Mouse (Mus musculus) forebrain, postnatal 0 days (tissue): ENCODE measurements at regions not wholly inside any gene's neighbourhood (a gene's known extent, or its start where the extent isn't known, plus 50 kb on each side); places are given as distances from the start of the nearest gene placed in this dataset.

ENCODE experiments used
- ATAC-seq: fragments of 200-750 bp; cut with Nextera tagmentation; 2 replicates; pipeline ENCODE4 v1.8.0; 2017; ENCODE audit warnings: mild to moderate bottlenecking, moderate library complexity
- DNase-seq: peaks from one replicate; pipeline ENCODE4 v3.0.0-alpha.2; 2015
- H3K27ac ChIP-seq: fragments of 300-500 bp; sonication (generic); 2 replicates; pipeline ENCODE4 v1.5.1; 2014; ENCODE audit warnings: low read depth, mild to moderate bottlenecking, antibody characterized with exemption, low read length, moderate library complexity, mixed read lengths
- H3K27me3 ChIP-seq: fragments of 300-500 bp; sonication (generic); 2 replicates; pipeline ENCODE4 v1.6.1; 2014; ENCODE audit warnings: mild to moderate bottlenecking, low read length, mixed read lengths; ENCODE audit not compliant: insufficient read depth
- H3K36me3 ChIP-seq: fragments of 300-500 bp; sonication (generic); 2 replicates; pipeline ENCODE4 v1.6.1; 2014; ENCODE audit warnings: mild to moderate bottlenecking, moderate library complexity; ENCODE audit not compliant: insufficient read depth
- H3K4me1 ChIP-seq: fragments of 300-500 bp; sonication (generic); 2 replicates; pipeline ENCODE4 v1.6.1; 2014; ENCODE audit warnings: antibody characterized with exemption; ENCODE audit not compliant: insufficient read depth
- H3K4me2 ChIP-seq: fragments of 300-500 bp; sonication (generic); 2 replicates; pipeline ENCODE4 v1.6.1; 2014; ENCODE audit warnings: low read depth, mild to moderate bottlenecking, moderate library complexity
- H3K4me3 ChIP-seq: fragments of 300-500 bp; sonication (generic); 2 replicates; pipeline ENCODE4 v1.5.1; 2014; ENCODE audit warnings: low read depth, low read length, mixed read lengths
- H3K9ac ChIP-seq: fragments of 300-500 bp; sonication (generic); 2 replicates; pipeline ENCODE4 v1.6.1; 2014; ENCODE audit warnings: mild to moderate bottlenecking
- H3K9me3 ChIP-seq: fragments of 300-500 bp; sonication (generic); 2 replicates; pipeline ENCODE4 v1.6.1; 2016; ENCODE audit warnings: low read length
- CTCF ChIP-seq: sonication (generic); IDR thresholded peaks from 2 replicates; pipeline ENCODE4 v1.5.1; 2016; ENCODE audit warnings: antibody characterized with exemption, control low read depth, low read depth
- WGBS: fragments of 180-500 bp; shearing (Covaris S2); extraction: QIAGEN DNeasy Blood & Tissue Kit; methylation state at CpG from one replicate; pipeline ENCODE4 v1.1.7; 2014; 5-methylcytosine and 5-hydroxymethylcytosine counted together

DNA sequence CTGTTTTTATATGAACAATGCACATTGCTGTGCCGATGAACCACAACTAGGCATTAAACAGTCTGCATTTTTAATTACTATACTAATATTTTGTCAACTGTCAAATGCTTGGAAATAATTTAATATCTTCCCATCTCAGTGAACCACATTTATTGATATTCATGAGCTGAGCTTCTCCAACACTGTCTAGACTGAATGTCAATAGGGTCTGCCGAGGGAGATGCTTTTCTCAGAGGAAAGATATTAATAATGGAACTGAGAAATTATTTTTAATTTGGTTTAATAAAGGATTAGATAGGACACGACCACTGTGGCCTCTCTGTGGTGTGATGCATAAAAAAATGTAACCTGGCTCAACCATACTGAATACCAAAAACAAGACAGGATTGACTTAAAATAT is 381.7 kb upstream of the A1bg start:
- no peak overlapping the region for H3K4me3 ChIP-seq
- H3K27me3 ChIP-seq: no peaks in the 10 kb centered on the region
- H3K4me1 ChIP-seq: no peaks in the 10 kb centered on the region
- ATAC-seq: no peak
- H3K27ac ChIP-seq: no peak overlapping the region
- H3K9ac ChIP-seq: no peak overlapping the region
- H3K36me3 ChIP-seq: no peaks in the 10 kb centered on the region
- 66% methylated on average over 3 of the region's 3 CpGs for whole genome bisulfite sequencing
- no peaks in the 10 kb centered on the region for H3K9me3 ChIP-seq
- H3K4me2 ChIP-seq: no peak overlapping the region
- TF ChIP-seq CTCF: no peak
- no peak for DNase-seq

GRCm38 (mm10) chr15:61299796-61300195 is 377.0 kb upstream of the A1bg start:
- no peak overlapping the region for H3K4me3 ChIP-seq
- DNase-seq (no peak), ATAC-seq (no peak)
- no peak overlapping the region for H3K27ac ChIP-seq
- TF ChIP-seq CTCF: no peak
- 87% methylated on average over 6 of the region's 6 CpGs for WGBS
- no peaks in the 10 kb centered on the region for H3K27me3 ChIP-seq
- H3K4me2 ChIP-seq: no peak overlapping the region
- no peaks in the 10 kb centered on the region for H3K9me3 ChIP-seq
- no peaks in the 10 kb centered on the region for H3K4me1 ChIP-seq
- no peak overlapping the region for H3K9ac ChIP-seq
- no peaks in the 10 kb centered on the region for H3K36me3 ChIP-seq

DNA sequence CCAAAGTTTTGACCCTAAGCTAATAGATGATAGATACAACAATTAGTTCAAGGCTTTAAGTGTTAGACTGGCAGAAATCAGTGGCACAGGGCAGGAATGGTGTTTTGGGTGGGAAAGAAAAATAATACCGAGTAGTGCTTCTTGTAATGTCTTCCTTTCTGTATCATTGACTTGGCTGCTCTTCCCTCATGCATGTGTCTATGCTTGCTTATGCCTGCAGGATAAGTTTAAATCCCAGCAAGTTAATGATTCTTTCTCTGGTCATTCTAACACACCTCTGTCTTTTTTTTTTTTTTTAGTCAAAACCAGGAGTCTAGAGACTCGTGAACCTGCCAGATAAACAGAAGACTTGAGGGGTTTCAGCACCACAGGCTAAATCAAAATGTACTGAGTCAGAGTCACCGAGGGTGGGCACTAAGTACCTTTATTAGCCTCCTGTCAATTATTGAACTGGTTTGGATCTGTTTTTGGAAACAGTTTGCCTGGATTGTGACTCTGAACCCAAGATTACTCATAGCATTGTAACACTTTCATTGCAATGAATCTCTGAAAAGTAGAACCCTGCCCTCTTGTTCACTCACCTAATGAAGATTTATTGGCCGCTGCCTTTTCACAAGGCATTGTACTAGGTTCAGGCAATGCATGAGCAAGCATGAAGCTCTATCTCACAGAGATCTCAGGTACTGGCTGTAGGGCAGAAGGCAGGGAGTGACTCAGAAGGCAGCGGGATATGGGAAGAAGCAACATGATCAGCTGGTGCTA is 374.8 kb upstream of the A1bg start:
- no peak overlapping the region for H3K27ac ChIP-seq
- DNase-seq (no peak), ATAC-seq (no peak)
- TF ChIP-seq CTCF: no peak
- no peak overlapping the region for H3K9ac ChIP-seq
- no peaks in the 10 kb centered on the region for H3K9me3 ChIP-seq
- H3K4me2 ChIP-seq: no peak overlapping the region
- no peaks in the 10 kb centered on the region for H3K4me1 ChIP-seq
- 83% methylated on average over 5 of the region's 5 CpGs for WGBS
- H3K36me3 ChIP-seq: no peaks in the 10 kb centered on the region
- H3K27me3 ChIP-seq: no peaks in the 10 kb centered on the region
- no peak overlapping the region for H3K4me3 ChIP-seq

DNA sequence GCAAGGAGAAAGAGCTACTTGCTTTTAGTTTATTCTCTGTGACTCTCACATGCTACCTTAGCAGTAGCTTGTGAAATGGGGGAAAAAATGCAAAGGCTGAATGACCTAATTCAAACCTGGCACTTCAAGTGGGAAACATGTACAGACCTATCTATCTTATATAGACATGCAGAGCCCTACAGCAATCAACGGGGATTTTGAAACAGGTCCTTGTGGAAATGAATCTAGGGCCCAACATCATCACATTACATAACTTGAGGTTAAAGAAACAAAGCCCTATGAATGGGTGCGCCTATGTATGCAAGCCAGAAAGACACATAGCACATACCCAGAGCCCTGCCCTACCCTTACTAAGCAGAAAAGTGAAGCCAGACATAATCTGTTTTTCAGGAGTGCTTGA is 371.8 kb upstream of the A1bg start:
- H3K27ac ChIP-seq: no peak overlapping the region
- WGBS: 89% methylated on average over 2 of the region's 2 CpGs

DNA sequence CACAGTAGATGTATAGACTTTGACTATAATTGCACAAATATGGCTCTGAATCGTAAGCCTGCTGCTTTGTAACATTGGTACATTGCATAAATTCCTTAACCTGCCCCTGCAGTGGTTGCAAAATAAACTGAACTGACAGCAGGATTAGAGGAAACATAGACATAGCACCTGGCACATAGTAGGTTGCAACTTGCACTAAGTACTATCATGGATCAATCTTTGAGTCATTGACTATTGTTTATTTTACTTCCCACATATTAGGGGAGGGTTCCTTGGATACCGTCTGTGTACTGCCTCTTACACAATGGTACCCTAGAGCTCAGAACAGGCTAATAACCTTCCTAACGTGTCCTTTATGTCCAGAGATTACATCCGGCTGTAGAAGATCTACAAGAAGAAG is 371.3 kb upstream of the A1bg start:
- no peaks in the 10 kb centered on the region for H3K9me3 ChIP-seq
- H3K9ac ChIP-seq: no peak overlapping the region
- no peak for TF ChIP-seq CTCF
- H3K27ac ChIP-seq: no peak overlapping the region
- H3K4me2 ChIP-seq: no peak overlapping the region
- H3K36me3 ChIP-seq: no peaks in the 10 kb centered on the region
- no peaks in the 10 kb centered on the region for H3K27me3 ChIP-seq
- no peaks in the 10 kb centered on the region for H3K4me1 ChIP-seq
- ATAC-seq (no peak), DNase-seq (no peak)
- no peak overlapping the region for H3K4me3 ChIP-seq
- WGBS: 74% methylated on average over 4 of the region's 4 CpGs

More for the DNA sequence above, 371.8 kb upstream of the A1bg start:
- H3K9ac ChIP-seq: no peak overlapping the region
- no peaks in the 10 kb centered on the region for H3K27me3 ChIP-seq
- ATAC-seq (no peak), DNase-seq (no peak)
- H3K36me3 ChIP-seq: no peaks in the 10 kb centered on the region
- no peaks in the 10 kb centered on the region for H3K9me3 ChIP-seq
- no peak overlapping the region for H3K4me3 ChIP-seq
- H3K4me1 ChIP-seq: no peaks in the 10 kb centered on the region
- no peak for TF ChIP-seq CTCF
- no peak overlapping the region for H3K4me2 ChIP-seq

DNA sequence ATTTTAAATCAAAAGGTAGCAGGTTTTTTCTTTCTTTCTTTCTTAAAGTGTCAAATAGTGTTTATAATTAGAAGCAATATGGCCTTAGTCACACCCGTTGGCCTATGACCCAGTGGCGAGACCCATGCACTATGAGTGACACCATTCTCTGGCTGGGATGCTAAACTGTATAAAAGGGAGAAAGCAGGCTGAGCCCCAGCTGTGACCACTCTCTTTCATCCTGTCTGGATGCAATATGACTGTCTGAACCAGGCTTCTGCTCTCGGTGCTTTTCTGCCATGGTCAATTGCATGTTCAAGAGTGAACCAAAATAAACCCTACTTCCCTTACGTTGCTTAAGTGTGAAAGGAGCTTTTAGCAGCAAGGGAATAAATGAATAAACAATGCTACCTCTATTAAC is 346.0 kb upstream of the A1bg start:
- no peaks in the 10 kb centered on the region for H3K27me3 ChIP-seq
- H3K4me3 ChIP-seq: no peak overlapping the region
- no peak overlapping the region for H3K4me2 ChIP-seq
- no peaks in the 10 kb centered on the region for H3K36me3 ChIP-seq
- H3K9me3 ChIP-seq: no peaks in the 10 kb centered on the region
- whole genome bisulfite sequencing: 61% methylated on average over 4 of the region's 4 CpGs
- DNase-seq (no peak), ATAC-seq (no peak)
- no peak for TF ChIP-seq CTCF
- H3K27ac ChIP-seq: no peak overlapping the region
- H3K4me1 ChIP-seq: no peaks in the 10 kb centered on the region
- H3K9ac ChIP-seq: no peak overlapping the region

DNA sequence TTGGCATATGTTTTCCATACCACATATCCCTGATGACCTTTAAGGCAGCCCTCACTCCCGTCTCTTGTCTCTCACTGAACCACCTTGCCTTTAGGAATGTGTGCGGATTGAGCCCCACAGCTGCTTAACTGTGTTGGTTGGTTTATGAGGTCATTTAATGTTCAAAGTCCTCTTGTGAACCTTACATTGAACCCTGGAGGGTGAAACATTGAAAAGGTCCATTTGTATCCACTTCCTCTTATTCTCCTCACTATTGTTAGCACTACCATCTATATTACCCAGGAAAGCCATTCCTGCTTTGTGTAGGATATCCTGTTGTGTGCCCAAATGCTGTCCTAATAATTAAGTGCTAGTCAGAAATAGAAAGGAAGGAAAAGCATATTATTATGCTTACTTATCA is 336.2 kb upstream of the A1bg start:
- Histone ChIP-seq H3K27ac (no peak overlapping the region), H3K36me3 (no peaks in the 10 kb centered on the region), H3K9me3 (no peaks in the 10 kb centered on the region), H3K9ac (no peak overlapping the region), H3K27me3 (no peaks in the 10 kb centered on the region), H3K4me1 (no peaks in the 10 kb centered on the region), H3K4me3 (no peak overlapping the region), H3K4me2 (no peak overlapping the region)
- TF ChIP-seq CTCF: no peak
- no peak for ATAC-seq
- no peak for DNase-seq
- 86% methylated on average over 2 of the region's 2 CpGs for WGBS
